12 mouse cellular contexts compared by ENCODE assay signal in the genomic region with DNA sequence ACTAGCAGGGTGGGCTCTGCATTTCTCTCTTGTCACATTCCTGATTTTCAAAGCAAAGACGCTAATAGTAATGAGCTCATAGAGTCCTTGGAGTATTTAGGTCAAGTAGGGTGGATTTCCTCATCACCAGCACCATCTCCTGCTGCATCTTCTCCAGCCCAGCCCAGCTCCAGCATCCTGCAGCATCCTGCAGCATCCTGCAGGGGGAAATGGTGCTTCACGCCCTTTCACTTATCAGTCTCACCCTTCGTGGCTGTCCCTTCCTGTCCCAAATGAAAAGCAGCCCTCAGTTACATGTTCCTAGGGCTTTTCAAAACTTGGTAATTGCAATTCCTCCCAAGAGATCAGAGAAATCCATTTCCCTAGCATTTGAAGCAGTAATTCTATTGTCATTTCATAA. TPM values are rescaled to one million over a fixed set of nuclear protein-coding genes. Genes with fewer than 3 reads are reported as not detected.
DNase-seq lines count a peak whose midpoint lies in the region; ATAC-seq and TF ChIP-seq lines count a peak whose summit lies in the region.
"Had no signal": no experiment of that assay in that cellular context is flagged by ENCODE, and none has a peak within 500 bp of the region (broad histone marks: within the 10 kb centered on the region; RNA-seq: fewer than 3 reads in every experiment).

No protein-coding gene starts in this region.

- no peak overlapping the region for H3K9ac ChIP-seq in intestine, postnatal 0 days (ENCODE audit: low read depth, low read length)
- no peak overlapping the region for H3K9ac ChIP-seq in intestine, embryonic 16.5 days (ENCODE audit: low read depth, low read length)
- H3K9ac ChIP-seq: embryonic facial prominence, embryonic 13.5 days; limb, embryonic 13.5 days had no signal

- no peak for DNase-seq in thymus, adult 2 months
- no peak for DNase-seq in thymus, adult 18-20 months
- no peak for DNase-seq in left cerebral cortex, adult 8-10 months (ENCODE audit: low spot score in 2 of 2)
- DNase-seq in adrenal gland, postnatal 25 days, result no peak
- DNase-seq: gastrocnemius, postnatal 36 days had no signal

- no peaks in the 10 kb centered on the region for H3K9me3 ChIP-seq in intestine, postnatal 0 days (ENCODE audit: control insufficient read depth)
- H3K9me3 ChIP-seq in intestine, embryonic 16.5 days (ENCODE audit: control insufficient read depth, low read length), result no peaks in the 10 kb centered on the region
- H3K9me3 ChIP-seq: embryonic facial prominence, embryonic 13.5 days; limb, embryonic 13.5 days had no signal

- H3K36me3 ChIP-seq in intestine, postnatal 0 days (ENCODE audit: control insufficient read depth, insufficient read depth), result no peaks in the 10 kb centered on the region
- no peaks in the 10 kb centered on the region for H3K36me3 ChIP-seq in intestine, embryonic 16.5 days (ENCODE audit: control insufficient read depth, insufficient read depth, low read length)
- no peaks in the 10 kb centered on the region for H3K36me3 ChIP-seq in thymus, adult 2 months (ENCODE audit: control insufficient read depth, insufficient read depth, low read length)
- H3K36me3 ChIP-seq: embryonic facial prominence, embryonic 13.5 days; limb, embryonic 13.5 days had no signal

- 45% methylated on average over 3 of the region's 3 CpGs for WGBS in intestine, postnatal 0 days
- 38% methylated on average over 3 of the region's 3 CpGs for WGBS in intestine, embryonic 16.5 days
- WGBS in thymus, adult 2 months, result 39% methylated on average over 3 of the region's 3 CpGs

- ATAC-seq in intestine, postnatal 0 days, result no peak
- ATAC-seq in intestine, embryonic 16.5 days, result no peak
- peak; percentile 52; the same call in 1 of the 2 replicates for ATAC-seq in common myeloid progenitor, adult 5-6 weeks (replicated peaks; ENCODE audit: low read depth, poor library complexity, severe bottlenecking)
- ATAC-seq: inflammation-experienced regulatory T-cells, adult 6 months had no signal

- no peak for TF ChIP-seq POLR2A in thymus, adult 2 months (IDR thresholded peaks at IDR 0.05; ENCODE audit: control insufficient read depth, extremely low read depth, insufficient read depth, low read length, poor library complexity)

- no peaks in the 10 kb centered on the region for H3K27me3 ChIP-seq in intestine, postnatal 0 days (replicated peaks; ENCODE audit: control insufficient read depth, insufficient read depth, low read length)
- H3K27me3 ChIP-seq in intestine, embryonic 16.5 days (replicated peaks; ENCODE audit: control insufficient read depth, insufficient read depth, low read length), result 0 out of 2 replicates have a peak, but pooled peaks cover 4% of the 10 kb centered on the region
- H3K27me3 ChIP-seq in thymus, adult 2 months (ENCODE audit: control insufficient read depth, insufficient read depth, low read length), result no peaks in the 10 kb centered on the region
- H3K27me3 ChIP-seq: embryonic facial prominence, embryonic 13.5 days had no signal

- H3K4me1 ChIP-seq in intestine, postnatal 0 days (replicated peaks; ENCODE audit: control insufficient read depth, insufficient read depth, low read length), result no peaks in the 10 kb centered on the region
- no peaks in the 10 kb centered on the region for H3K4me1 ChIP-seq in intestine, embryonic 16.5 days (ENCODE audit: control insufficient read depth, insufficient read depth, low read length)
- H3K4me1 ChIP-seq in thymus, adult 2 months (replicated peaks; ENCODE audit: control insufficient read depth, insufficient read depth, low read length), result peaks cover 15% of the 10 kb centered on the region
- H3K4me1 ChIP-seq: embryonic facial prominence, embryonic 13.5 days; limb, embryonic 13.5 days had no signal

- H3K4me2 ChIP-seq in intestine, postnatal 0 days (replicated peaks; ENCODE audit: low read depth), result no peak overlapping the region
- no peak overlapping the region for H3K4me2 ChIP-seq in intestine, embryonic 16.5 days (ENCODE audit: low read depth, low read length)
- H3K4me2 ChIP-seq: embryonic facial prominence, embryonic 13.5 days; limb, embryonic 13.5 days had no signal

- peak; percentile 58 for TF ChIP-seq CTCF in intestine, postnatal 0 days (IDR thresholded peaks at IDR 0.05; ENCODE audit: low read depth)
- peak; percentile 22; the same call in 1 of the 2 replicates for TF ChIP-seq CTCF in thymus, adult 2 months (IDR thresholded peaks at IDR 0.05; ENCODE audit: borderline replicate concordance, control insufficient read depth, extremely low read depth, insufficient read depth, low read length, poor library complexity)

- no peak overlapping the region for H3K27ac ChIP-seq in intestine, postnatal 0 days (ENCODE audit: low read depth, low read length)
- no peak overlapping the region for H3K27ac ChIP-seq in intestine, embryonic 16.5 days (ENCODE audit: low read length)
- no peak overlapping the region for H3K27ac ChIP-seq in thymus, adult 2 months (ENCODE audit: control insufficient read depth, insufficient read depth, low read length)
- H3K27ac ChIP-seq: embryonic facial prominence, embryonic 13.5 days; limb, embryonic 13.5 days had no signal

- H3K4me3 ChIP-seq in intestine, postnatal 0 days (ENCODE audit: low read depth, low read length), result no peak overlapping the region
- no peak overlapping the region for H3K4me3 ChIP-seq in intestine, embryonic 16.5 days (ENCODE audit: low read length)
- H3K4me3 ChIP-seq in thymus, adult 2 months (ENCODE audit: control insufficient read depth, insufficient read depth, low read length), result no peak overlapping the region
- H3K4me3 ChIP-seq: embryonic facial prominence, embryonic 13.5 days; limb, embryonic 13.5 days had no signal

RNA-seq across cellular contexts. Expression of a gene that starts 15.0 kb away (rescaled TPM):
- 3.9 and 4.4 TPM in 2 replicates for polyA plus RNA-seq in intestine, postnatal 0 days (2015; fragmentation: Nextera tagmentation; extraction: Ambion mirVana)
- 5.9 and 6.8 TPM in 2 replicates for polyA plus RNA-seq in intestine, embryonic 16.5 days (2015; fragmentation: Nextera tagmentation; extraction: Ambion mirVana)
- polyA plus RNA-seq in thymus, adult 2 months (2012; rRNA removed), result 0.89 and 1.1 TPM in 2 replicates
- not detected in 2 replicates for total RNA-seq in common myeloid progenitor, adult 5-6 weeks (2017)
- 1 to 10 TPM in 1 of 4 experiments, under 1 TPM in 3; 0.09 to 1.1 (median 0.57) TPM for total RNA-seq in left cerebral cortex, adult 8-10 months (2022)
- 0.76 and 1.3 TPM in 2 replicates for total RNA-seq in adrenal gland, postnatal 25 days (2021)
- total RNA-seq: monocyte, adult 5-6 weeks had no signal

RNA-seq across cellular contexts. Expression of a gene that starts 52.7 kb away (rescaled TPM):
- 1.5 and 2.1 TPM in 2 replicates for polyA plus RNA-seq in intestine, postnatal 0 days (2015; fragmentation: Nextera tagmentation; extraction: Ambion mirVana)
- 3.8 and 3.9 TPM in 2 replicates for polyA plus RNA-seq in intestine, embryonic 16.5 days (2015; fragmentation: Nextera tagmentation; extraction: Ambion mirVana)
- 311 and 314 TPM in 2 replicates for polyA plus RNA-seq in thymus, adult 2 months (2012; rRNA removed)
- 96.2 and 103 TPM in 2 replicates for total RNA-seq in common myeloid progenitor, adult 5-6 weeks (2017)
- 1 to 10 TPM; 1.4 to 2.5 (median 1.9) TPM for total RNA-seq in left cerebral cortex, adult 8-10 months (2022)
- 0.43 and 0.82 TPM in 2 replicates for total RNA-seq in adrenal gland, postnatal 25 days (2021)

RNA-seq across cellular contexts. Expression of a gene that starts 58.9 kb away (rescaled TPM):
- polyA plus RNA-seq in intestine, postnatal 0 days (2015; fragmentation: Nextera tagmentation; extraction: Ambion mirVana), result 3.5 and 4.0 TPM in 2 replicates
- polyA plus RNA-seq in intestine, embryonic 16.5 days (2015; fragmentation: Nextera tagmentation; extraction: Ambion mirVana), result 5.7 and 6.0 TPM in 2 replicates
- 1.4 and 2.1 TPM in 2 replicates for polyA plus RNA-seq in thymus, adult 2 months (2012; rRNA removed)
- 0.32 and 0.78 TPM in 2 replicates for total RNA-seq in common myeloid progenitor, adult 5-6 weeks (2017)
- total RNA-seq in left cerebral cortex, adult 8-10 months (2022), result 10 to 100 TPM; 13.1 to 23.6 (median 17.0) TPM
- total RNA-seq in adrenal gland, postnatal 25 days (2021), result 2.6 and 2.7 TPM in 2 replicates

Comparison
In these comparisons a context has a peak if more than half of its experiments do, and no peak if none do; other contexts are left out.
1. RNA of a gene that starts 52.7 kb away (total RNA-seq): 96.2 to 103 TPM in common myeloid progenitor, adult 5-6 weeks; 1.4 to 2.5 TPM in left cerebral cortex, adult 8-10 months and 0.43 to 0.82 TPM in adrenal gland, postnatal 25 days; every median in the first group is over 10 times any median in the second.